Comparison of ENCODE assay signal across 12 mouse cellular contexts in the genomic region with DNA sequence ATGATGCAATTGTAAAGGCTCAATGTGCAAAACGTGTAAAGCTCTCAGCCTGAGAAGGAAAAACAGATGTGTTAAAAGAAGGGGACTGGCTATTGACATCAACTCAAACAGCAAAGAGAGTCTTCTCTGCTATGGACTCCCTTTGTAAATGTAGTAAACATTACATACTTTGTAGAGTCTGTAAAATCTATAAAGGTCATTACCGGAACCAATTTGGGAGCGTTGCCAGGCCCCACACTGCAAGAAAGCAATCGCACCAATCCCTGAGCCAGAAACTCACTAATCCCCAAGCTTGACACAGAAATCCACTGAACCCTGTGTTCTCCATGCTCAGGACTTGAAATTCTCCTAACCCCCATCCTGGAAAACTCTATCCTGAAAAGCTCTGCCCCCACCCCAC.
"Had no signal": no experiment of that assay in that cellular context is flagged by ENCODE, and none has a peak within 500 bp of the region (broad histone marks: within the 10 kb centered on the region; RNA-seq: fewer than 3 reads in every experiment).

No protein-coding gene starts in this region.

- H3K27me3 ChIP-seq: intestine, embryonic 15.5 days; liver, embryonic 12.5 days; lung, embryonic 15.5 days; midbrain, embryonic 13.5 days; neural tube, embryonic 15.5 days had no signal

- H3K4me2 ChIP-seq: intestine, embryonic 15.5 days; liver, embryonic 12.5 days; lung, embryonic 15.5 days; midbrain, embryonic 13.5 days; neural tube, embryonic 15.5 days had no signal

- H3K4me1 ChIP-seq: intestine, embryonic 15.5 days; liver, embryonic 12.5 days; lung, embryonic 15.5 days; midbrain, embryonic 13.5 days; neural tube, embryonic 15.5 days had no signal

- H3K9me3 ChIP-seq: intestine, embryonic 15.5 days; liver, embryonic 12.5 days; lung, embryonic 15.5 days; midbrain, embryonic 13.5 days; neural tube, embryonic 15.5 days had no signal

- DNase-seq: kidney, adult 9 months; lung, postnatal 14 days; right cerebral cortex, postnatal 14 days; thymus, postnatal 36 days had no signal

- H3K9ac ChIP-seq: intestine, embryonic 15.5 days; liver, embryonic 12.5 days; lung, embryonic 15.5 days; midbrain, embryonic 13.5 days; neural tube, embryonic 15.5 days had no signal

- ATAC-seq: intestine, embryonic 15.5 days; liver, embryonic 12.5 days; midbrain, embryonic 13.5 days had no signal

- H3K36me3 ChIP-seq: intestine, embryonic 15.5 days; liver, embryonic 12.5 days; lung, embryonic 15.5 days; midbrain, embryonic 13.5 days; neural tube, embryonic 15.5 days had no signal

- H3K4me3 ChIP-seq: intestine, embryonic 15.5 days; left cerebral cortex, adult 2 months; liver, embryonic 12.5 days; lung, embryonic 15.5 days; midbrain, embryonic 13.5 days; myocyte; neural tube, embryonic 15.5 days had no signal

- H3K27ac ChIP-seq: intestine, embryonic 15.5 days; kidney, postnatal 0 days; left cerebral cortex, adult 2 months; liver, embryonic 12.5 days; lung, embryonic 15.5 days; midbrain, embryonic 13.5 days; neural tube, embryonic 15.5 days had no signal
